Mouse (Mus musculus) C2C12 (cell line): ENCODE results near the gene Slc34a1.

Experiments
- CTCF ChIP-seq: IDR thresholded peaks from one replicate; pipeline ENCODE4 v1.5.1; 2011; ENCODE audit not compliant: control insufficient read depth, insufficient read depth, insufficient read length
- MYOD1 ChIP-seq: IDR thresholded peaks from one replicate; pipeline ENCODE4 v1.6.1; 2011; ENCODE audit warnings: low read depth; ENCODE audit not compliant: control insufficient read depth, insufficient read length
- USF1 ChIP-seq: IDR thresholded peaks from one replicate; pipeline ENCODE4 v1.6.1; 2011; ENCODE audit warnings: low read depth, mild to moderate bottlenecking, control low read depth, moderate library complexity

DNA sequence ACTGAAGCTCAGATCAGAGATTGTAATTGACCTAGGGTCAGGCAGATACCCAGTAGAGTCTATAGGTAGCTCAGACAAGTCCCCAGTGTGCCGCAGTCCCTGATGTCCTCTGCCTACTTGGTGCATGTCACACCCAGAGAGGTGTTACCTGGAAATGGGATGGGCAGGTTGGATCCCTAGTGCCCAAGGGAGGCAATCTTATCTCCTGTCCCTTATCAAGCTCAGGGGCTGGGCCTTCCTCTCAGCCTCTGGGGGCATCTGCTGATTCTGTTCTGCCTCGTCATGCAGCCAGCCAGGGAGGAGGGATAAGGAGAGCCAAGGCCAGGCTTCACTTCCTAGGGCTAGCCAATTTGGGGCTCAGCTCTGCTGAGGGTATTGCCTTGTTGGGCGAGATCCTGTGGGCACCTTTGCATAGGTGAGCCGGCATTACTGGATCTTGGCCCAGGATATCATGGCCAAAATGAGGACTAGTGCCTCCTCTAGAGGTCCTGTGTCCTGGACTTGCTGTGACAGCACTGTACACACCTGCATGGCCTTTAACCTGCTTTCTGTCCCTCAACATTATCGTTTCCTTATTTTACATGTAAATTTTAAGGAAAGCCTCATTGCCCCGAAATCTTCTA, 48.6 kb downstream of the Slc34a1 start:
- no peak for TF ChIP-seq CTCF
- no peak for TF ChIP-seq USF1
- TF ChIP-seq MYOD1, result no peak
